Mouse (Mus musculus) lung, adult 2 months (tissue): ENCODE data around the gene Epha1.

Source experiments
- CTCF ChIP-seq: fragments of 200-500 bp; IDR thresholded peaks from 2 replicates; pipeline ENCODE4 v1.5.1; 2011; ENCODE audit warnings: mild to moderate bottlenecking, low read length, control low read depth; ENCODE audit not compliant: insufficient read depth
- POLR2A ChIP-seq: fragments of 200-500 bp; IDR thresholded peaks from 2 replicates; pipeline ENCODE4 v1.6.1; 2011; ENCODE audit warnings: low read depth, mild to moderate bottlenecking, control low read depth, low read length, borderline replicate concordance; ENCODE audit errors: extremely low read depth

DNA sequence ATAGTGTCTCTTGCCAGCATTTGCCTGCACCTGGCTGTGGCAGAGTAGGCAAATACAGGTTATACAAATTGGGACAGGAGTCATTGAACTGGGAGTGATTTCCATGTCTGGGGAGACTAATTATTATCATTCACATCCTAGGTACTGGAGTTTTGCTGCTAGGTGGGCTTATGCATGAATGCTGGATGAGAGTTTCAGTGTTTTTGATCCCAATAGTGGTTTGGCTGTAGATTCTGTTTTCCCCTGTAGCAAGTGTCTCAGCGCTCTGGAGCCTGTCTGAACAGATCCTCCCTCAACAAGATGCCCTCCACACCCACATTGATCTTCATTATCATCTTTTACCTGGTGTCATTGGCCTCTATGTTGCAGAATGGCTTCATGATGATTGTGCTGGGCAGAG is 26.9 kb upstream of the Epha1 start, which contains the start of gene Tas2r143:
- TF ChIP-seq POLR2A (no peak), CTCF (no peak)
